Mouse (Mus musculus) cortical plate, adult 2 months (tissue): ENCODE data around the gene Map3k21.

Experiments used
- CTCF ChIP-seq: fragments of 200-500 bp; IDR thresholded peaks from 2 replicates; pipeline ENCODE4 v1.5.1; 2011; ENCODE audit warnings: mild to moderate bottlenecking, control low read depth, low read length; ENCODE audit not compliant: insufficient read depth; ENCODE audit errors: extremely low read depth
- POLR2A ChIP-seq: fragments of 200-500 bp; IDR thresholded peaks from 2 replicates; pipeline ENCODE4 v1.6.1; 2011; ENCODE audit warnings: mild to moderate bottlenecking, low read length, control low read depth; ENCODE audit not compliant: insufficient read depth; ENCODE audit errors: extremely low read depth

DNA sequence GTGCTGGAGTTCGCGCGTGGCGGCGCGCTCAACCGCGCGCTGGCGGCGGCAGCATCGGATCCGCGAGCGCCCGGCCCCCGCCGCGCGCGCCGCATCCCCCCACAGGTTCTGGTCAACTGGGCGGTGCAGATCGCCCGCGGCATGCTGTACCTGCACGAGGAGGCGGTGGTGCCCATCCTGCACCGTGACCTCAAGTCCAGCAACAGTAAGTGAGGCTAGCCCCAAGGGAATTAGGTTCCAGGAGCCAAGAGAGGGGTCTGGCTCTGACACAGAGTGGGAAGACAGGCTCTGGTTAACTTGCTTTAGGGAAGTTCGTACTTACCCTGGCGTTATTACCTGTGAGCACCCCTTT is 955 bp downstream of the Map3k21 start:
- TF ChIP-seq CTCF (no peak), POLR2A (no peak)
